Mouse (Mus musculus): ENCODE results near the gene Tmem267.
"Not testable (repeated sequence)": the region's sequence is repeated elsewhere in the genome, so short reads cannot be mapped to it uniquely, and the experiment has no call there.

GRCm38 (mm10) chr13:119604322-119604721 lies 116.5 kb downstream of the Tmem267 start:
- TF ChIP-seq CTCF (IDR thresholded peaks at IDR 0.05; ENCODE audit: borderline replicate concordance, insufficient read depth, low read depth, low read length); POLR2A (IDR thresholded peaks at IDR 0.05; ENCODE audit: borderline replicate concordance, insufficient read depth, low read length): not testable (repeated sequence)

Data from cerebellum, adult 2 months (tissue).